In the genomic region with DNA sequence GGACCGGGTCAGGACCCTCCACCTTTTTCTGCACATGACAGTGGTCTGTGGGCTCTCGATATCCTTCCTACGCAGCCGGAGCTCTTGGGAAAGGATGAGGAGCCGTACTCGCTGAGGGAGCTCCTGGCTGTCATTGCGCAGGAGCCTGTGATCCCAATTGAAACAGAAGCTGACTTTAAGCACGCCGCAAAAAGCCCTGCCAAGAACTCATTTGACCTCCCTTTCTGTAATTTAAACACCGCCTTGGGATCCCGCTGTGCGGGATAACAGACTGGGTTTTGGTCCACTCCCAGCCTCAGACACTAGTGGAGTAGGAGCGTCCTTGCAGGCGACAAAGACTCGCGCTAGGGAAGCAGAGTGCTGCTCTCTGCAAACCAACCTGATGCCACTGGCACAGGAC, we compare ENCODE assay signal across 8 mouse cellular contexts. TPM values are rescaled to one million over a fixed set of nuclear protein-coding genes. Genes with fewer than 3 reads are reported as not detected.
DNase-seq lines count a peak whose midpoint lies in the region; ATAC-seq and TF ChIP-seq lines count a peak whose summit lies in the region.

No protein-coding gene starts in this region.

- no peaks in the 10 kb centered on the region for H3K36me3 ChIP-seq in kidney, embryonic 16.5 days (ENCODE audit: insufficient read depth, low read length)
- H3K36me3 ChIP-seq in forebrain, embryonic 16.5 days (ENCODE audit: control insufficient read depth, insufficient read depth): no peaks in the 10 kb centered on the region
- H3K36me3 ChIP-seq in limb, embryonic 11.5 days (ENCODE audit: control insufficient read depth, insufficient read depth, low read length): no peaks in the 10 kb centered on the region
- H3K36me3 ChIP-seq in neural tube, embryonic 15.5 days: no peaks in the 10 kb centered on the region

- peak overlapping the region; percentile 55 for H3K4me3 ChIP-seq in kidney, embryonic 16.5 days (ENCODE audit: low read length)
- peak overlapping the region; percentile 55 for H3K4me3 ChIP-seq in forebrain, embryonic 16.5 days (replicated peaks; ENCODE audit: low read length)
- H3K4me3 ChIP-seq in limb, embryonic 11.5 days (ENCODE audit: low read depth, low read length): peak overlapping the region; percentile 28; the same call in 1 of the 2 replicates
- H3K4me3 ChIP-seq in neural tube, embryonic 15.5 days (replicated peaks): peak overlapping the region; percentile 61

- H3K27me3 ChIP-seq in kidney, embryonic 16.5 days (ENCODE audit: insufficient read depth, low read length): peaks cover 41% of the 10 kb centered on the region
- peaks cover 16% of the 10 kb centered on the region; the same call in 1 of the 2 replicates for H3K27me3 ChIP-seq in forebrain, embryonic 16.5 days (replicated peaks; ENCODE audit: control insufficient read depth, insufficient read depth, low read length)
- peaks cover 19% of the 10 kb centered on the region for H3K27me3 ChIP-seq in limb, embryonic 11.5 days (ENCODE audit: control insufficient read depth, insufficient read depth, low read length)
- peaks cover 36% of the 10 kb centered on the region for H3K27me3 ChIP-seq in neural tube, embryonic 15.5 days (replicated peaks)

- ATAC-seq in kidney, embryonic 16.5 days (ENCODE audit: low FRiP score, low TSS enrichment): no peak
- peak; percentile 23; the same call in 1 of the 2 replicates for ATAC-seq in forebrain, embryonic 16.5 days
- ATAC-seq in limb, embryonic 11.5 days (ENCODE audit: insufficient number of reproducible peaks, low FRiP score, low TSS enrichment, low read depth): no peak
- ATAC-seq in neural tube, embryonic 15.5 days (ENCODE audit: low FRiP score): 0 out of 2 replicates have a peak, but pooled peaks have one; percentile 55

- no peak for TF ChIP-seq CTCF in brain, embryonic 14.5 days (IDR thresholded peaks at IDR 0.05; ENCODE audit: borderline replicate concordance, extremely low read depth, insufficient read depth, insufficient read length)

- peak overlapping the region; percentile 96 for H3K4me2 ChIP-seq in kidney, embryonic 16.5 days (replicated peaks; ENCODE audit: low read depth, low read length)
- peak overlapping the region; percentile 96 for H3K4me2 ChIP-seq in forebrain, embryonic 16.5 days (ENCODE audit: low read length)
- peak overlapping the region; percentile 65 for H3K4me2 ChIP-seq in limb, embryonic 11.5 days (ENCODE audit: low read depth, severe bottlenecking)
- peak overlapping the region; percentile 94 for H3K4me2 ChIP-seq in neural tube, embryonic 15.5 days

- H3K27ac ChIP-seq in kidney, embryonic 16.5 days (ENCODE audit: low read length): no peak overlapping the region
- no peak overlapping the region for H3K27ac ChIP-seq in forebrain, embryonic 16.5 days (ENCODE audit: low read length)
- no peak overlapping the region for H3K27ac ChIP-seq in limb, embryonic 11.5 days (replicated peaks; ENCODE audit: low read depth, low read length)
- no peak overlapping the region for H3K27ac ChIP-seq in neural tube, embryonic 15.5 days (replicated peaks)

- no peak for TF ChIP-seq POLR2A in brain, embryonic 14.5 days (IDR thresholded peaks at IDR 0.05; ENCODE audit: borderline replicate concordance, extremely low read depth, insufficient read depth, insufficient read length, poor library complexity, severe bottlenecking)

- no peaks in the 10 kb centered on the region for H3K9me3 ChIP-seq in kidney, embryonic 16.5 days (ENCODE audit: low read length)
- H3K9me3 ChIP-seq in forebrain, embryonic 16.5 days (ENCODE audit: control insufficient read depth, low read length): no peaks in the 10 kb centered on the region
- no peaks in the 10 kb centered on the region for H3K9me3 ChIP-seq in limb, embryonic 11.5 days (ENCODE audit: control insufficient read depth, low read length)
- H3K9me3 ChIP-seq in neural tube, embryonic 15.5 days (replicated peaks): no peaks in the 10 kb centered on the region

- no peak for DNase-seq in kidney, adult 18-20 months
- peak; percentile 31 for DNase-seq in brain, embryonic 14.5 days (ENCODE audit: low read depth)
- DNase-seq in limb, embryonic 11.5 days (ENCODE audit: low spot score): peak; percentile 35
- no peak for DNase-seq in T-cell, adult 2 months (ENCODE audit: low spot score)
- no peak for DNase-seq in adrenal gland, postnatal 25 days

- peak overlapping the region; percentile 63 for H3K9ac ChIP-seq in kidney, embryonic 16.5 days (replicated peaks; ENCODE audit: low read length)
- peak overlapping the region; percentile 70; the same call in 1 of the 2 replicates for H3K9ac ChIP-seq in forebrain, embryonic 16.5 days (replicated peaks; ENCODE audit: low read depth, low read length)
- no peak overlapping the region for H3K9ac ChIP-seq in limb, embryonic 11.5 days (ENCODE audit: low read length)
- peak overlapping the region; percentile 63 for H3K9ac ChIP-seq in neural tube, embryonic 15.5 days (replicated peaks)

- WGBS in kidney, embryonic 16.5 days: 9% methylated on average over 16 of the region's 16 CpGs
- 5% methylated on average over 16 of the region's 16 CpGs for WGBS in forebrain, embryonic 16.5 days
- 15% methylated on average over 16 of the region's 16 CpGs for WGBS in limb, embryonic 11.5 days
- 6% methylated on average over 16 of the region's 16 CpGs for WGBS in neural tube, embryonic 15.5 days

- H3K4me1 ChIP-seq in kidney, embryonic 16.5 days (ENCODE audit: insufficient read depth, low read length): peaks cover 9% of the 10 kb centered on the region; the same call in 1 of the 2 replicates
- H3K4me1 ChIP-seq in forebrain, embryonic 16.5 days (replicated peaks; ENCODE audit: control insufficient read depth, insufficient read depth, low read length): peaks cover 11% of the 10 kb centered on the region
- no peaks in the 10 kb centered on the region for H3K4me1 ChIP-seq in limb, embryonic 11.5 days (ENCODE audit: control insufficient read depth, insufficient read depth, low read length)
- H3K4me1 ChIP-seq in neural tube, embryonic 15.5 days: peaks cover 11% of the 10 kb centered on the region

RNA-seq across cellular contexts. Expression of gene Fndc1, which starts 0.5 kb away (rescaled TPM):
- 2.5 and 5.1 TPM in 2 replicates for polyA plus RNA-seq in kidney, embryonic 16.5 days (2015; fragmentation: Nextera tagmentation; extraction: Ambion mirVana)
- 1.4 and 5.0 TPM in 2 replicates for polyA plus RNA-seq in brain, embryonic 14.5 days (2012; rRNA removed)
- 3.0 and 4.1 TPM in 2 replicates for polyA plus RNA-seq in forebrain, embryonic 16.5 days (2015; fragmentation: Nextera tagmentation; extraction: Ambion mirVana)
- 0.76 and 1.2 TPM in 2 replicates for polyA plus RNA-seq in limb, embryonic 11.5 days (2014; fragmentation: Nextera tagmentation; extraction: Ambion mirVana)
- 12.9 and 13.8 TPM in 2 replicates for polyA plus RNA-seq in neural tube, embryonic 15.5 days (2015; fragmentation: Nextera tagmentation; extraction: Ambion mirVana)
- 4.8 and 5.6 TPM in 2 replicates for total RNA-seq in adrenal gland, postnatal 25 days (2021)

Comparison
In these comparisons a context has a peak if more than half of its experiments do, and no peak if none do; other contexts are left out.
1. ATAC-seq: peak in forebrain, embryonic 16.5 days (single experiment) and neural tube, embryonic 15.5 days (single experiment); none in kidney, embryonic 16.5 days (single experiment) and limb, embryonic 11.5 days (single experiment).
2. DNase-seq: peak in brain, embryonic 14.5 days (single experiment) and limb, embryonic 11.5 days (single experiment); none in kidney, adult 18-20 months (single experiment), T-cell, adult 2 months (single experiment) and adrenal gland, postnatal 25 days (single experiment).
3. Peak in every context shown above with its lines, with median percentiles within 50 percentile points of each other: H3K4me2 ChIP-seq and H3K4me3 ChIP-seq.